Mouse (Mus musculus) lung, adult 2 months (tissue): ENCODE results near the gene Nostrin.

ENCODE experiments used
- CTCF ChIP-seq: fragments of 200-500 bp; IDR thresholded peaks from 2 replicates; pipeline ENCODE4 v1.5.1; 2011; ENCODE audit warnings: mild to moderate bottlenecking, low read length, control low read depth; ENCODE audit not compliant: insufficient read depth
- POLR2A ChIP-seq: fragments of 200-500 bp; IDR thresholded peaks from 2 replicates; pipeline ENCODE4 v1.6.1; 2011; ENCODE audit warnings: low read depth, mild to moderate bottlenecking, control low read depth, low read length, borderline replicate concordance; ENCODE audit errors: extremely low read depth

- TF ChIP-seq CTCF (no peak), POLR2A (no peak)
These were observed 13.1 kb downstream of the Nostrin start for GRCm38 (mm10) chr2:69148691-69149090.
